Comparison of ENCODE assay signal across 11 mouse cellular contexts in the genomic region with DNA sequence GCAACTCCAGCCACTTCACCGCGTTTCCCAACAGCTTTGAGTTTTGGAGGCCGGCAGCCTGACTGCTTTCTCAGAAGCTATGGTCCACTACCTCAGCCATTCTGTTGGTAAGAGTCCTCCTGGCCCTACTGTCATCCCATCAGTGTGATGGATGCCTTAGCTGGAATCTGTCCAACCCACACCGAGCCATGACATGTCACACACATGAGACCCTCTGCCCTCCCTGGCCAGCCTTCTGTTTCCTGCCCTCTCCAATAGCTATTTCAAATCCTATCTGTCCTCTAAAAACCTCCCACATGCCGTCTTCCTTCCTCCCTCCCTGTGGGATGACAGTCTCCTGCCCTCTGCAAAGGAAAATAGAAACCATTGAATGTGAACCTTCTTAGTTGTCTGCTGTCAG. TPM values are rescaled to one million over a fixed set of nuclear protein-coding genes. Genes with fewer than 3 reads are reported as not detected.
DNase-seq lines count a peak whose midpoint lies in the region; ATAC-seq and TF ChIP-seq lines count a peak whose summit lies in the region.
"Had no signal": no experiment of that assay in that cellular context is flagged by ENCODE, and none has a peak within 500 bp of the region (broad histone marks: within the 10 kb centered on the region; RNA-seq: fewer than 3 reads in every experiment).

No protein-coding gene starts in this region.

- H3K4me3 ChIP-seq in heart, embryonic 11.5 days (ENCODE audit: low read depth, low read length): no peak overlapping the region
- no peak overlapping the region for H3K4me3 ChIP-seq in neural tube, embryonic 12.5 days
- no peak overlapping the region for H3K4me3 ChIP-seq in kidney, embryonic 14.5 days (ENCODE audit: low read length)
- no peak overlapping the region for H3K4me3 ChIP-seq in midbrain, postnatal 0 days (ENCODE audit: low read depth, low read length)
- H3K4me3 ChIP-seq in thymus, adult 2 months (ENCODE audit: control insufficient read depth, insufficient read depth, low read length): no peak overlapping the region

- H3K4me2 ChIP-seq in heart, embryonic 11.5 days: no peak overlapping the region; the same call in 1 of the 2 replicates
- peak overlapping the region; percentile 61; the same call in 1 of the 2 replicates for H3K4me2 ChIP-seq in neural tube, embryonic 12.5 days (replicated peaks)
- no peak overlapping the region for H3K4me2 ChIP-seq in kidney, embryonic 14.5 days (replicated peaks; ENCODE audit: low read depth, low read length)
- peak overlapping the region; percentile 63; the same call in 1 of the 2 replicates for H3K4me2 ChIP-seq in midbrain, postnatal 0 days (ENCODE audit: low read depth, low read length, poor library complexity, severe bottlenecking)

- 0 out of 2 replicates have a peak overlapping the region, but pooled peaks have one; percentile 54 for H3K27ac ChIP-seq in heart, embryonic 11.5 days (ENCODE audit: low read depth, low read length)
- H3K27ac ChIP-seq in neural tube, embryonic 12.5 days: no peak overlapping the region
- peak overlapping the region; percentile 85 for H3K27ac ChIP-seq in kidney, embryonic 14.5 days (ENCODE audit: low read depth, low read length)
- H3K27ac ChIP-seq in midbrain, postnatal 0 days (ENCODE audit: low read depth, low read length): no peak overlapping the region
- no peak overlapping the region for H3K27ac ChIP-seq in thymus, adult 2 months (ENCODE audit: control insufficient read depth, insufficient read depth, low read length)

- no peak for DNase-seq in heart, postnatal 36 days
- no peak for DNase-seq in neural tube, embryonic 10.5 days (ENCODE audit: extremely low spot score, low spot score)
- peak; percentile 57 for DNase-seq in midbrain, postnatal 0 days (ENCODE audit: low spot score)
- no peak for DNase-seq in thymus, adult 2 months
- DNase-seq: layer of hippocampus, adult 9-11 months had no signal

- H3K9ac ChIP-seq in heart, embryonic 11.5 days (ENCODE audit: low read depth, low read length): no peak overlapping the region
- H3K9ac ChIP-seq in neural tube, embryonic 12.5 days: no peak overlapping the region
- H3K9ac ChIP-seq in kidney, embryonic 14.5 days (ENCODE audit: low read depth, low read length): no peak overlapping the region
- no peak overlapping the region for H3K9ac ChIP-seq in midbrain, postnatal 0 days (replicated peaks; ENCODE audit: low read length, poor library complexity, severe bottlenecking)

- H3K9me3 ChIP-seq in heart, embryonic 11.5 days (replicated peaks; ENCODE audit: control insufficient read depth, low read length): no peaks in the 10 kb centered on the region
- H3K9me3 ChIP-seq in neural tube, embryonic 12.5 days: no peaks in the 10 kb centered on the region
- no peaks in the 10 kb centered on the region for H3K9me3 ChIP-seq in kidney, embryonic 14.5 days (ENCODE audit: control insufficient read depth, low read length)
- H3K9me3 ChIP-seq in midbrain, postnatal 0 days (ENCODE audit: low read length): no peaks in the 10 kb centered on the region

- H3K27me3 ChIP-seq in heart, embryonic 11.5 days (ENCODE audit: control insufficient read depth, insufficient read depth, low read length): 0 out of 2 replicates have a peak, but pooled peaks cover 2% of the 10 kb centered on the region
- H3K27me3 ChIP-seq in neural tube, embryonic 12.5 days (replicated peaks): no peaks in the 10 kb centered on the region
- no peaks in the 10 kb centered on the region for H3K27me3 ChIP-seq in kidney, embryonic 14.5 days (ENCODE audit: control insufficient read depth, insufficient read depth, low read length)
- H3K27me3 ChIP-seq in midbrain, postnatal 0 days (ENCODE audit: insufficient read depth, low read length): no peaks in the 10 kb centered on the region
- peaks cover 2% of the 10 kb centered on the region; the same call in 1 of the 2 replicates for H3K27me3 ChIP-seq in thymus, adult 2 months (ENCODE audit: control insufficient read depth, insufficient read depth, low read length)

- no peak for TF ChIP-seq POLR2A in thymus, adult 2 months (IDR thresholded peaks at IDR 0.05; ENCODE audit: control insufficient read depth, extremely low read depth, insufficient read depth, low read length, poor library complexity)

- peaks cover 22% of the 10 kb centered on the region for H3K4me1 ChIP-seq in heart, embryonic 11.5 days (ENCODE audit: control insufficient read depth, insufficient read depth, low read length)
- H3K4me1 ChIP-seq in neural tube, embryonic 12.5 days: peaks cover 16% of the 10 kb centered on the region
- H3K4me1 ChIP-seq in kidney, embryonic 14.5 days (ENCODE audit: control insufficient read depth, insufficient read depth, low read length): peaks cover 41% of the 10 kb centered on the region
- H3K4me1 ChIP-seq in midbrain, postnatal 0 days (ENCODE audit: insufficient read depth, low read length): peaks cover 11% of the 10 kb centered on the region
- H3K4me1 ChIP-seq in thymus, adult 2 months (replicated peaks; ENCODE audit: control insufficient read depth, insufficient read depth, low read length): peaks cover 20% of the 10 kb centered on the region

- H3K36me3 ChIP-seq in heart, embryonic 11.5 days (ENCODE audit: control insufficient read depth, insufficient read depth, low read length): no peaks in the 10 kb centered on the region; the same call in 1 of the 2 replicates
- H3K36me3 ChIP-seq in neural tube, embryonic 12.5 days: no peaks in the 10 kb centered on the region
- no peaks in the 10 kb centered on the region for H3K36me3 ChIP-seq in kidney, embryonic 14.5 days (ENCODE audit: control insufficient read depth, insufficient read depth, low read length)
- no peaks in the 10 kb centered on the region for H3K36me3 ChIP-seq in midbrain, postnatal 0 days (ENCODE audit: insufficient read depth, low read length)
- no peaks in the 10 kb centered on the region for H3K36me3 ChIP-seq in thymus, adult 2 months (ENCODE audit: control insufficient read depth, insufficient read depth, low read length)

- no peak for TF ChIP-seq CTCF in midbrain, postnatal 0 days (IDR thresholded peaks at IDR 0.05)
- no peak for TF ChIP-seq CTCF in thymus, adult 2 months (IDR thresholded peaks at IDR 0.05; ENCODE audit: borderline replicate concordance, control insufficient read depth, extremely low read depth, insufficient read depth, low read length, poor library complexity)

- no peak for ATAC-seq in heart, embryonic 11.5 days (replicated peaks; ENCODE audit: insufficient number of reproducible peaks, low FRiP score, low TSS enrichment)
- ATAC-seq in neural tube, embryonic 12.5 days (ENCODE audit: low FRiP score, low read depth): no peak
- ATAC-seq in kidney, embryonic 14.5 days (ENCODE audit: low FRiP score, low TSS enrichment): peak; percentile 77
- ATAC-seq in midbrain, postnatal 0 days (ENCODE audit: low FRiP score): no peak
- no peak for ATAC-seq in inflammation-experienced regulatory T-cells, adult 6 months

- WGBS in heart, embryonic 11.5 days (ENCODE audit: insufficient replicate concordance): 69% methylated on average over 5 of the region's 5 CpGs
- WGBS in neural tube, embryonic 12.5 days: 84% methylated on average over 5 of the region's 5 CpGs
- 17% methylated on average over 5 of the region's 5 CpGs for WGBS in kidney, embryonic 14.5 days
- WGBS in midbrain, postnatal 0 days: 74% methylated on average over 5 of the region's 5 CpGs
- 66% methylated on average over 5 of the region's 5 CpGs for WGBS in thymus, adult 2 months

- intact Hi-C loops in heart, postnatal 36 days (cut with DNase I): no loop called here

RNA-seq across cellular contexts. Expression of gene Pla2g2c, which starts 1.2 kb away (rescaled TPM):
- polyA plus RNA-seq in heart, embryonic 11.5 days (2014; fragmentation: Nextera tagmentation; extraction: Ambion mirVana): 0.31 and 0.52 TPM in 2 replicates
- total RNA-seq in heart, postnatal 36 days (2021): under 1 TPM in 1 of 2 experiments, not detected in 1; 0.31 TPM
- 0.57 and 0.61 TPM in 2 replicates for polyA plus RNA-seq in neural tube, embryonic 12.5 days (2016; fragmentation: Nextera tagmentation; extraction: Ambion mirVana)
- 0.46 and 0.81 TPM in 2 replicates for polyA plus RNA-seq in kidney, embryonic 14.5 days (2014; fragmentation: Nextera tagmentation; extraction: Ambion mirVana)
- total RNA-seq in midbrain, postnatal 0 days (2014; rRNA removed): 0.44 TPM in 1 of 2 replicates, not detected in the other
- 0.54 and 0.57 TPM in 2 replicates for polyA plus RNA-seq in midbrain, postnatal 0 days (2015; fragmentation: Nextera tagmentation; extraction: Ambion mirVana)
- polyA plus RNA-seq in inflammation-experienced regulatory T-cells, adult 6 months (2017; shearing (Covaris generic)): not detected
- not detected in 2 replicates for polyA plus RNA-seq in thymus, adult 2 months (2012; rRNA removed)
- total RNA-seq: common myeloid progenitor, adult 5-6 weeks; megakaryocyte progenitor cell, adult 5-6 weeks had no signal

RNA-seq across cellular contexts. Expression of gene Ubxn10, which starts 11.2 kb away (rescaled TPM):
- 1.2 and 1.3 TPM in 2 replicates for polyA plus RNA-seq in heart, embryonic 11.5 days (2014; fragmentation: Nextera tagmentation; extraction: Ambion mirVana)
- 1 to 10 TPM; 1.5 to 3.1 TPM for total RNA-seq in heart, postnatal 36 days (2021)
- 1.0 and 1.7 TPM in 2 replicates for polyA plus RNA-seq in neural tube, embryonic 12.5 days (2016; fragmentation: Nextera tagmentation; extraction: Ambion mirVana)
- polyA plus RNA-seq in kidney, embryonic 14.5 days (2014; fragmentation: Nextera tagmentation; extraction: Ambion mirVana): 1.3 and 2.0 TPM in 2 replicates
- 5.4 and 9.6 TPM in 2 replicates for total RNA-seq in midbrain, postnatal 0 days (2014; rRNA removed)
- 3.5 and 4.3 TPM in 2 replicates for polyA plus RNA-seq in midbrain, postnatal 0 days (2015; fragmentation: Nextera tagmentation; extraction: Ambion mirVana)
- polyA plus RNA-seq in inflammation-experienced regulatory T-cells, adult 6 months (2017; shearing (Covaris generic)): not detected
- polyA plus RNA-seq in thymus, adult 2 months (2012; rRNA removed): 1.1 and 2.0 TPM in 2 replicates
- total RNA-seq: common myeloid progenitor, adult 5-6 weeks; megakaryocyte progenitor cell, adult 5-6 weeks had no signal

RNA-seq across cellular contexts. Expression of gene Pla2g2f, which starts 31.7 kb away (rescaled TPM):
- not detected in 2 replicates for polyA plus RNA-seq in heart, embryonic 11.5 days (2014; fragmentation: Nextera tagmentation; extraction: Ambion mirVana)
- under 1 TPM in 1 of 2 experiments, not detected in 1; 0.24 TPM for total RNA-seq in heart, postnatal 36 days (2021)
- polyA plus RNA-seq in neural tube, embryonic 12.5 days (2016; fragmentation: Nextera tagmentation; extraction: Ambion mirVana): 0.08 and 0.28 TPM in 2 replicates
- polyA plus RNA-seq in kidney, embryonic 14.5 days (2014; fragmentation: Nextera tagmentation; extraction: Ambion mirVana): not detected in 2 replicates
- 0.33 and 1.9 TPM in 2 replicates for total RNA-seq in midbrain, postnatal 0 days (2014; rRNA removed)
- polyA plus RNA-seq in midbrain, postnatal 0 days (2015; fragmentation: Nextera tagmentation; extraction: Ambion mirVana): 0.06 TPM in 1 of 2 replicates, not detected in the other
- not detected for polyA plus RNA-seq in inflammation-experienced regulatory T-cells, adult 6 months (2017; shearing (Covaris generic))
- 2.1 and 3.1 TPM in 2 replicates for polyA plus RNA-seq in thymus, adult 2 months (2012; rRNA removed)
- total RNA-seq: common myeloid progenitor, adult 5-6 weeks; megakaryocyte progenitor cell, adult 5-6 weeks had no signal

RNA-seq across cellular contexts. Expression of gene Pla2g2d, which starts 49.8 kb away (rescaled TPM):
- not detected in 2 replicates for polyA plus RNA-seq in heart, embryonic 11.5 days (2014; fragmentation: Nextera tagmentation; extraction: Ambion mirVana)
- total RNA-seq in heart, postnatal 36 days (2021): under 1 TPM; 0.30 to 0.36 TPM
- 1.1 and 1.5 TPM in 2 replicates for polyA plus RNA-seq in neural tube, embryonic 12.5 days (2016; fragmentation: Nextera tagmentation; extraction: Ambion mirVana)
- not detected in 2 replicates for polyA plus RNA-seq in kidney, embryonic 14.5 days (2014; fragmentation: Nextera tagmentation; extraction: Ambion mirVana)
- 0.47 TPM in 1 of 2 replicates, not detected in the other for total RNA-seq in midbrain, postnatal 0 days (2014; rRNA removed)
- polyA plus RNA-seq in midbrain, postnatal 0 days (2015; fragmentation: Nextera tagmentation; extraction: Ambion mirVana): 0.38 and 0.52 TPM in 2 replicates
- 1 to 10 TPM in 1 of 3 experiments, under 1 TPM in 2; 0.20 to 3.8 (median 0.67) TPM for polyA plus RNA-seq in inflammation-experienced regulatory T-cells, adult 6 months (2017; shearing (Covaris generic))
- 35.0 and 54.4 TPM in 2 replicates for polyA plus RNA-seq in thymus, adult 2 months (2012; rRNA removed)
- total RNA-seq: common myeloid progenitor, adult 5-6 weeks; megakaryocyte progenitor cell, adult 5-6 weeks had no signal

Comparison
In these comparisons a context has a peak if more than half of its experiments do, and no peak if none do; other contexts are left out.
1. H3K27ac ChIP-seq: peak in heart, embryonic 11.5 days (single experiment) and kidney, embryonic 14.5 days (single experiment); none in neural tube, embryonic 12.5 days (single experiment), midbrain, postnatal 0 days (single experiment) and thymus, adult 2 months (single experiment).
2. H3K4me2 ChIP-seq: peak in neural tube, embryonic 12.5 days (single experiment) and midbrain, postnatal 0 days (single experiment); none in heart, embryonic 11.5 days (single experiment) and kidney, embryonic 14.5 days (single experiment).